Mouse (Mus musculus): ENCODE measurements around the gene Zfp428. TPM values are rescaled to one million over a fixed set of nuclear protein-coding genes. Genes with fewer than 3 reads are reported as not detected.

Gene Zfp428
- polyA plus RNA-seq, 1 experiment from 2014 or later: 170 TPM

DNA sequence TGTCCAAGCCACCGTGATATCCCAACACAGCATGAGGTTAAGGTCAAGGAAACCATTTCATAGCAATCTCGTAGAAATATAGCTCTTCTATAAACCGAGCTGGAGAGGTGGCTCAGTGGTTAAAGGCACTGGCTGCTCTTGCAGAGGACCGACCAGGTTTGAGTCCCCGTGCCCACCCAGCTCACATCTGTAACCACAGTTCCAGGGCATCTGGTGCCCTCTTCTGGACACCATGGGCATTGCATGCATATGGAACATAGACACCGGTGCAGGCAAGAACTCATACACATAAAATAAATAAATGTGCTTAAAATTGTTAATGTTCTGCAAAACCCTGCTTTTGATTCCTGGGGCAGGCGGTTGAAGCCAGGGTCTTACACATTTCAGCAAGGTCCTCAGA is 33.9 kb upstream of the Zfp428 start:
- ATAC-seq (ENCODE audit: low FRiP score): no peak

DNA sequence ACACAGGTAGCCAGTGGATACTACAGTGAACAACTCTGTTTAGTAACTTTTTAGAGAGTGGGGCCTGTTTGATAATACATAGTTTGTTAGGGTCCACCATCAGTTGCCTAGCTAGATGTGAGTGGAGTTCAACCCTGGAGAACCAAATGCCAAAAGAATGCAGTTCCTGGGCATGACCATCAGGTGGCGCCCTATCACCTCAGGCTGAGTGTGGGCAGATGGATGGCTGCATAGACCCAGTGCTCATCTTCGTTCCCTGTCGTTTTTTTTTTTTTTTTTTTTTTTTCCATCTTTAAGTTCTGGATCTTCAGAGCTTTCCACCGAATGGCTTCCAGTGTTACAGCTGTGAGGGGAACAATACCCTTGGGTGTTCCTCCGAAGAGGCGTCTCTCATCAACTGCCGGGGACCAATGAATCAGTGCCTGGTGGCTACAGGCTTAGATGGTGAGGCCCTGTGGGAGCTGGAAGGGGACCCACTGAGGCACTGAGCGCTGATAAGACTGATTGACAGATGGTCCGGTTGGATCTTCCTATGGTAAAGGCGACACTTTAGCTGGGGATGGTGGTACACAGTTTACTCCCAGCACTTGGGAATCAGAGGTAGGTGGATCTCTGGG is 32.8 kb upstream of the Zfp428 start:
- Histone ChIP-seq H3K27me3 (0 out of 2 replicates have a peak, but pooled peaks cover 2% of the 10 kb centered on the region), H3K4me2 (no peak overlapping the region), H3K9ac (no peak overlapping the region), H3K9me3 (0 out of 2 replicates have a peak, but pooled peaks cover 6% of the 10 kb centered on the region), H3K4me3 (replicated peaks) (no peak overlapping the region), H3K4me1 (0 out of 2 replicates have a peak, but pooled peaks cover 5% of the 10 kb centered on the region), H3K36me3 (replicated peaks) (no peaks in the 10 kb centered on the region), H3K27ac (no peak overlapping the region)
- peak; percentile 64; the same call in 1 of the 2 replicates for ATAC-seq (ENCODE audit: low FRiP score)
- 47% methylated on average over 10 of the region's 10 CpGs for WGBS

More for the DNA sequence above, 33.9 kb upstream of the Zfp428 start:
- Histone ChIP-seq H3K27me3 (0 out of 2 replicates have a peak, but pooled peaks cover 2% of the 10 kb centered on the region), H3K9ac (no peak overlapping the region), H3K4me2 (no peak overlapping the region), H3K9me3 (0 out of 2 replicates have a peak, but pooled peaks cover 7% of the 10 kb centered on the region), H3K4me3 (replicated peaks) (no peak overlapping the region), H3K36me3 (replicated peaks) (no peaks in the 10 kb centered on the region), H3K4me1 (0 out of 2 replicates have a peak, but pooled peaks cover 5% of the 10 kb centered on the region), H3K27ac (no peak overlapping the region)
- WGBS: 73% methylated on average over 7 of the region's 7 CpGs

DNA sequence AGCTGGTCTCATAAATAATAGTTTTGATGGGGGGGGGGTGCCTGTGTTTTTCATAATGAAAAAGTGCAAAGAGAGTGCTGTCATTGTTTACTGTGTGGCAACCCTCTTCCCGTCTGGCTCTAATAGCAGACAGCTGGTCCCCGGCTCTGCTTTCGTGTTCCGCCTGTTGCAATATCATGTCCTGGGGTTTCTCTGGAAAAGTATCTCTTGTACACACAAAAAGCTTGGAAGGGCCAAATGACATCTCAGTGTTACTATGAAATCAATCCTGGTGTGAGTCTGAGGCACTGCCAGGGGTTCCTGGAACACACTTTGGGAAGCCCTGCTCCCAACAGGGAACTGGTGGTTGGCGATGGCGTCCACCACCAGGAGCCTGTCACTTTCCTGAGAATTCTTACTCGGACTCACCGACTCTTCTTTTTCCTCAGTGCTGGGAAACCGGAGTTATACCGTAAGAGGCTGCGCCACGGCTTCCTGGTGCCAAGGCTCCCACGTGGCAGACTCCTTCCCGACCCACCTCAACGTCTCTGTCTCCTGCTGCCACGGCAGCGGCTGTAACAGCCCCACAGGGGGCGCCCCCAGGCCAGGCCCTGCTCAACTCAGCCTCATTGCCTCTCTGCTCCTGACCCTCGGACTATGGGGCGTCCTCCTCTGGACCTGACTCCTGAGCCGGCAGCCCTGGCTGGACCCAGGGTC is 31.8 kb upstream of the Zfp428 start:
- no peak overlapping the region for H3K4me3 ChIP-seq (replicated peaks)

DNA sequence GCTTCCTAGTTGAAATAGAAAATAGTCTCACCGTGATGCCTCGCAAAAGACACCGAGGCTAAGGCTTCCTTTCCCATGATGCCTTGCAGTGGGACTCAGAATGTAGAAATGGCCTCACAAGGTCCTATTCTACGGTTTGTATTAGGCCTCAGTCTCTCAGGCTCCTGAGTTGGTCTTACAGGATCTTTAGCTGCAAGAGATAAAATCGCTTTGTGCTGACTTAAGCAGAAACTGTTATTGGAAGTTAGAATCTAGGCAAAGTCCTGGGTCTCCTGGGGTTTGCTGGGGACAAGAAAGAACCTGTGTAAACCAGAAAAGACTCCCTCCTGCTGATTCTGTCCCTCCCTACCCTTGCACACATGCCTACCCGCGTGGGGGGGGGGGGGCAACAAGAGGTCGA is 30.5 kb upstream of the Zfp428 start:
- 82% methylated on average over 8 of the region's 8 CpGs for WGBS
- Histone ChIP-seq H3K27ac (no peak overlapping the region), H3K4me1 (peaks cover 26% of the 10 kb centered on the region), H3K9ac (no peak overlapping the region), H3K4me3 (replicated peaks) (no peak overlapping the region), H3K27me3 (0 out of 2 replicates have a peak, but pooled peaks cover 6% of the 10 kb centered on the region), H3K4me2 (no peak overlapping the region), H3K36me3 (replicated peaks) (no peaks in the 10 kb centered on the region), H3K9me3 (no peaks in the 10 kb centered on the region)
- no peak for ATAC-seq (ENCODE audit: low FRiP score)

More for the DNA sequence above, 31.8 kb upstream of the Zfp428 start:
- no peaks in the 10 kb centered on the region for H3K36me3 ChIP-seq (replicated peaks)
- no peaks in the 10 kb centered on the region for H3K9me3 ChIP-seq
- peaks cover 12% of the 10 kb centered on the region for H3K4me1 ChIP-seq
- H3K4me2 ChIP-seq: no peak overlapping the region
- H3K27ac ChIP-seq: no peak overlapping the region
- WGBS: 38% methylated on average over 21 of the region's 21 CpGs
- no peak overlapping the region for H3K9ac ChIP-seq
- ATAC-seq (ENCODE audit: low FRiP score): no peak
- H3K27me3 ChIP-seq: 0 out of 2 replicates have a peak, but pooled peaks cover 6% of the 10 kb centered on the region

DNA sequence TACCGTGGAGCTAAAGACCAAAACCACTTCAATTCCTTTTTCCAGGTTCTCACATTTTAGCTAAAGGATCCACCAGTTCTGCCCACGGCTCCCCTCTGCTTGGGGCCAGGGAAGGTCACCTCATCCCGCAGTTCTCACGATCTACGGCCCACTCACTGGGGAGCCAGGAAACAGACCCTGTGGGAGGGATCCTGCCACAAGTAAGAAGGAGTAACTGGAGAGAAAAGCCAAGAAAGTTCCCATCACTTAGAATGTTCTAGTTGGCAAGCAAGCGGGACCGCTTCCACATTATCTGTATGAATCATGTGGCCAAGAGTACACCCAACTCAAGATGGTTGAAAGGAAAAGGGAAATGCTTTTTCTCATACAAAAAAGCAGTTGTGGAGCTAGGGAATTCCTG is 29.9 kb upstream of the Zfp428 start:
- H3K4me1 ChIP-seq: peaks cover 27% of the 10 kb centered on the region
- H3K4me3 ChIP-seq (replicated peaks): no peak overlapping the region
- 89% methylated on average over 7 of the region's 7 CpGs for WGBS
- H3K36me3 ChIP-seq (replicated peaks): no peaks in the 10 kb centered on the region
- no peak overlapping the region for H3K27ac ChIP-seq
- H3K9me3 ChIP-seq: no peaks in the 10 kb centered on the region
- no peak overlapping the region for H3K9ac ChIP-seq
- no peak overlapping the region for H3K4me2 ChIP-seq
- 0 out of 2 replicates have a peak, but pooled peaks cover 6% of the 10 kb centered on the region for H3K27me3 ChIP-seq
- ATAC-seq (ENCODE audit: low FRiP score): no peak

DNA sequence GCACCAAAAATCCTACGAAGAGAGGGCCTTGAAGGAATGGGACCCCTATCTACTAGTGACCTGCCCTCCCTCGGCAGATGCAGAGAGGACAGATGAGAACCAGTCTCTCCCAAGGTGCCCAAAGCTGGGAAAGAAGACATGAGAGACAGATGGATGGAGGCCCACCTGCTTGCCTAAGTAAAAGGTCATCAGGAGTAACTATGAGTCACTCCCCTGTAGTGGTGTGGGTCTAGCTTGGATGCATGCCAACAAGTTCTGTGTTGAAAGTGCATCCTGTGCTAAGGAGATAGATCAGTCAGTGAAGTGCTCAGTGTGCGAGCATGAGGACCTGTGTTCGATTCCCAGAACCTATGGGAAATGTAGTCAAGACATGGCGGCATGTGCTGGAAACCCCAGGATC is 27.9 kb upstream of the Zfp428 start:
- ATAC-seq (ENCODE audit: low FRiP score): no peak
- Histone ChIP-seq H3K27ac (no peak overlapping the region), H3K4me3 (replicated peaks) (no peak overlapping the region), H3K27me3 (0 out of 2 replicates have a peak, but pooled peaks cover 6% of the 10 kb centered on the region), H3K4me1 (peaks cover 42% of the 10 kb centered on the region), H3K9ac (no peak overlapping the region), H3K4me2 (no peak overlapping the region), H3K9me3 (no peaks in the 10 kb centered on the region), H3K36me3 (replicated peaks) (no peaks in the 10 kb centered on the region)
- WGBS: 84% methylated on average over 5 of the region's 5 CpGs

DNA sequence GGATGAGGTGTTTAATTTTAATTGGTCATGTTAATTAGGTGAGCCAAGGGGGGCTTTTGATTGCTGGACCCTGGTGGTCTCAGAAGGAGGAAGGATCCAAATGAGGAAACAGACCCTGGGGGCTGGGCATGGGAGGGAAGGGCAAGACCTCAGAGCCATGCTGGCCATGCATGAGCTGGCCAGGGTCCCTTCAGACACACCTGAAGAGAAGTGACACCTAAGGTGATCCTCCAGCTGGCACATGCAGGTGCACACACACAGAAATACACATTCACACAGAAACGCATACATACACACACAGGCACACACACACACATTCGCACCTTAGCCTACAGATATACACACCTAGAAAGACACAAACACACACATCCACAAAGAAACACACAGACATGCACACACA is 27.1 kb upstream of the Zfp428 start:
- H3K27ac ChIP-seq: no peak overlapping the region
- H3K9ac ChIP-seq: 0 out of 2 replicates have a peak overlapping the region, but pooled peaks have one; percentile 1
- peaks cover 50% of the 10 kb centered on the region for H3K4me1 ChIP-seq
- H3K27me3 ChIP-seq: 0 out of 2 replicates have a peak, but pooled peaks cover 6% of the 10 kb centered on the region
- no peaks in the 10 kb centered on the region for H3K9me3 ChIP-seq
- H3K4me2 ChIP-seq: no peak overlapping the region
- no peak overlapping the region for H3K4me3 ChIP-seq (replicated peaks)
- ATAC-seq (ENCODE audit: low FRiP score): no peak
- H3K36me3 ChIP-seq (replicated peaks): no peaks in the 10 kb centered on the region
- WGBS: 97% methylated on average over 2 of the region's 2 CpGs

DNA sequence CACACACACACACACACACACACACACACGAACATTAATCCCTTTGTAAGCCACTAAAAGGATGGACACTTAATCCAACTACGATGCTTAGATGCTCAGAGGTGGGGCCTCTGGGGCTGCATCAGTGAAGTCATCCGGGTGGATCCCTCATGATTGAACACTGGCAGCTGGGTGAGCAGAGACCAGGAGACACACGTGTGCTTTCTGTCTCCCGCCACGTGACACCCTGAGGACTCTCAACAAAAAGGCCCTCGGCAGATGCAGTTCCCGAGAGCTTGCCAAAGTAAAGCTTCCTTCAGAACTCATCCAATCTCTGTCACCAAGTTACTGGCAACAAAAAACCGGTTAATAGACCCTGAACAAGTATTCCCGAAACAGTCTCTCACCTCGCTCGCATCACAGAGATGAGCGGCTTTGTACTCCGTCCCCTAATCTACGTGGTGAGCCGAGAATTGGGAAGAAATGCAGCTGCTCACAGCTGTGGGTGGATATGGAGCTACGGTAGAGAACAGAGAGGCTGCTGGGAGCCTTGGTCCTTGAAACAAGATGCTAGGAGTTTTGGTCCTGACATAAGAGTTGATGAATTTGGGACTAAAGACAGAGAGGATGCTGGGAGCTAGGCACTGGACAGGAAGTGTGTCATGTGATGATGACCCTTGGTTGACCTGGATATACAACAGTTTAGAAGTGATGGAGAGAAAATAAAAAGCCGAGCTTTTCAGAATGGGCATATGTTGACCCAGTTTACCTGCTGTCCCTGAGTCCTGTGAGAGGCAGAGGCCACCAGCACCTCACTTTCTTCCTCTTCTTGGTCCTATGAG is 26.5 kb upstream of the Zfp428 start:
- no peak overlapping the region for H3K27ac ChIP-seq
- H3K27me3 ChIP-seq: 0 out of 2 replicates have a peak, but pooled peaks cover 6% of the 10 kb centered on the region
- 0 out of 2 replicates have a peak overlapping the region, but pooled peaks have one; percentile 1 for H3K9ac ChIP-seq
- peak overlapping the region; percentile 90; the same call in 1 of the 2 replicates for H3K4me3 ChIP-seq (replicated peaks)
- no peaks in the 10 kb centered on the region for H3K9me3 ChIP-seq
- H3K4me1 ChIP-seq: peaks cover 52% of the 10 kb centered on the region
- H3K36me3 ChIP-seq (replicated peaks): no peaks in the 10 kb centered on the region
- WGBS: 58% methylated on average over 18 of the region's 18 CpGs
- no peak for ATAC-seq (ENCODE audit: low FRiP score)
- H3K4me2 ChIP-seq: 0 out of 2 replicates have a peak overlapping the region, but pooled peaks have one; percentile 88

DNA sequence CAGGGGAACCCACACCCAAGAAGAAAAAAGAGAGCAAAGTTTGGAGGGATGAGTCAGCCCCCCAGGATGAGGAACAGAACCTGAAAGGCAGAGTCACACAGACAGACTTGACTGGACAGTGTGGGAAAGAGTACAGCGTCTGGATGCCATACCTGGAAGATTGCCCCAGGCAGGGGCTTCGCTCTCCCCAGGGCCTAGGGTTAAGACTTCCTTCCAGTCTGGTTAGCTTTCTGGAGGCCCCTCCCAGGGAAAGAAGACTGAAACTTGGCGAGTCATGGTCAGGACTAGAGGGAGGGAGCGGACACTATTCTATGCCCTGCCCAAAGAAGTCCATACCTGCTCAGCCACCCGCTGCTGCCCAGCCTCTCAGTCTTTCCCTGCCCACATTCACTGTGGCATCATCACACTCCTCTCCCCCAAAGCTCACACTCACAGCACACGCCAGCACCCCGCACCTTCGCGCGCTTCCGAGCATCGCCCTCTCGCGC is 25.8 kb upstream of the Zfp428 start:
- H3K4me3 ChIP-seq (replicated peaks): peak overlapping the region; percentile 90
- no peaks in the 10 kb centered on the region for H3K36me3 ChIP-seq (replicated peaks)
- 8% methylated on average over 14 of the region's 14 CpGs for WGBS
- peaks cover 58% of the 10 kb centered on the region for H3K4me1 ChIP-seq
- no peak overlapping the region for H3K27ac ChIP-seq
- 0 out of 2 replicates have a peak, but pooled peaks cover 6% of the 10 kb centered on the region for H3K27me3 ChIP-seq
- peak overlapping the region; percentile 96 for H3K9ac ChIP-seq
- ATAC-seq (ENCODE audit: low FRiP score): peak; percentile 39
- H3K9me3 ChIP-seq: no peaks in the 10 kb centered on the region
- peak overlapping the region; percentile 88 for H3K4me2 ChIP-seq

DNA sequence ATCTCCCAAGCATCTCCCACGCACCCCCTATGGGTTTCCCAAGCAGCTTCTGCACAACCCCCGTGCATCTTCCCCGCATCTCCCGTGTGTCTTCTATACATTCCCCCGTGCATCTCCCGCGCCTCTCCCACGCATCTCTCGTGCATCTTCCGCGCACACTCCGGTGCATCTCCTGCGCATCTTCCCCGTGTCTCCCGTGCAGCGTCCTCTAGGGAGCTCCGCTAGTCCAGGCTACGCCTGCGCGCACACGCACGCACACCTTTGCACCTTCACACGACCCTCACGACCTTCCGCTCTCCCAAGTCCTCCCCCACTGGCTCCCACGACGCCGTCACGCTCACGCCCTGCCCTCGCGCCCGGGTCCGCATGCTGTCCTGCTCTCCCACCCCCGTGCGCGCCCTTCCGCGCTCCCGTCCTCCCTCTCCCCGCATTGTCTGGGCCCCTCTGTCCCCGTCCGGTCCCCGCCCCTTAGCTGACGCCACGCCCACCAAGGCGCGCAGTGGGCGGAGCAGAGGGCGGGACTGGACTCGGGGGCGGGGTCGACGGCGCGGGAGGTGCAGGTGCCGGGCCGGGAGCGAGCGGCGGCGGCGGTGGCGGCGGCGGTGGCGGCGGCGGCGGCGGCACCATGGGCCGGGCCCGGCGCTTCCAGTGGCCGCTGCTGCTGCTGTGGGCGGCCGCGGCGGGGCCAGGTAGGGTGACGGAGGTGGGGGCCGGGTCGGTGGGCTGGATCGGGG is 25.2 kb upstream of the Zfp428 start, which contains the start of gene Cadm4:
Cadm4 (plus strand) TSS at position 550 of the 734 bp plus-strand sequence.
- ATAC-seq (ENCODE audit: low FRiP score): peak; percentile 88
- no peaks in the 10 kb centered on the region for H3K36me3 ChIP-seq (replicated peaks)
- H3K4me2 ChIP-seq: peak within 1 kb of the TSS; percentile 88
- H3K27ac ChIP-seq: peak within 1 kb of the TSS; percentile 81
- peak within 1 kb of the TSS; percentile 90 for H3K4me3 ChIP-seq (replicated peaks)
- H3K9me3 ChIP-seq: no peaks in the 10 kb centered on the region
- H3K9ac ChIP-seq: peak within 1 kb of the TSS; percentile 96
- H3K4me1 ChIP-seq: peaks cover 64% of the 10 kb centered on the region
- WGBS: under 1% methylated on average over 73 of the region's 83 CpGs
- H3K27me3 ChIP-seq: 0 out of 2 replicates have a peak, but pooled peaks cover 4% of the 10 kb centered on the region
